Mouse (Mus musculus) kidney, embryonic 15.5 days (tissue): ENCODE results near the gene Pitx2. TPM values are rescaled to one million over a fixed set of nuclear protein-coding genes. Genes with fewer than 3 reads are reported as not detected.
A peak's percentile ranks its signal among the peaks of the same experiment; 100 is the strongest.

Experiments
- ATAC-seq: fragments of 200-750 bp; cut with Nextera tagmentation; replicated peaks from 2 replicates; pipeline ENCODE4 v1.8.0; 2017; ENCODE audit warnings: moderate TSS enrichment; ENCODE audit not compliant: low FRiP score
- H3K27ac ChIP-seq: fragments of 300-500 bp; sonication (generic); 2 replicates; pipeline ENCODE4 v1.5.1; 2015; ENCODE audit warnings: mild to moderate bottlenecking, inconsistent platforms
- H3K27me3 ChIP-seq: fragments of 300-500 bp; sonication (generic); 2 replicates; pipeline ENCODE4 v1.6.1; 2015; ENCODE audit warnings: inconsistent platforms
- H3K36me3 ChIP-seq: fragments of 300-500 bp; sonication (generic); 2 replicates; pipeline ENCODE4 v1.6.1; 2015; ENCODE audit warnings: inconsistent platforms
- H3K4me1 ChIP-seq: fragments of 300-500 bp; sonication (generic); 2 replicates; pipeline ENCODE4 v1.6.1; 2015; ENCODE audit warnings: inconsistent platforms
- H3K4me2 ChIP-seq: fragments of 300-500 bp; sonication (generic); 2 replicates; pipeline ENCODE4 v1.6.1; 2015; ENCODE audit warnings: moderate library complexity, mild to moderate bottlenecking, inconsistent platforms
- H3K4me3 ChIP-seq: fragments of 300-500 bp; sonication (generic); replicated peaks from 2 replicates; pipeline ENCODE4 v1.5.1; 2015; ENCODE audit warnings: mild to moderate bottlenecking, inconsistent platforms
- H3K9ac ChIP-seq: fragments of 300-500 bp; sonication (generic); 2 replicates; pipeline ENCODE4 v1.6.1; 2015; ENCODE audit warnings: mild to moderate bottlenecking, inconsistent platforms
- H3K9me3 ChIP-seq: fragments of 300-500 bp; sonication (generic); replicated peaks from 2 replicates; pipeline ENCODE4 v1.6.1; 2016; ENCODE audit warnings: inconsistent platforms
- WGBS: fragments of 180-500 bp; shearing (Covaris S2); methylation state at CpG from one replicate; pipeline ENCODE4 v1.1.7; 2015; ENCODE audit warnings: mixed read lengths; 5-methylcytosine and 5-hydroxymethylcytosine counted together
- polyA plus RNA-seq: library from polyadenylated mRNA; unstranded; fragments of >200 nt; fragmentation: Nextera tagmentation; extraction: Ambion mirVana; gene quantifications from 2 replicates; pipeline ENCODE4 v1.2.1, GENCODE M21; 2015

Pitx2 gene
- 6.2 and 9.8 TPM in 2 replicates for polyA plus RNA-seq

DNA sequence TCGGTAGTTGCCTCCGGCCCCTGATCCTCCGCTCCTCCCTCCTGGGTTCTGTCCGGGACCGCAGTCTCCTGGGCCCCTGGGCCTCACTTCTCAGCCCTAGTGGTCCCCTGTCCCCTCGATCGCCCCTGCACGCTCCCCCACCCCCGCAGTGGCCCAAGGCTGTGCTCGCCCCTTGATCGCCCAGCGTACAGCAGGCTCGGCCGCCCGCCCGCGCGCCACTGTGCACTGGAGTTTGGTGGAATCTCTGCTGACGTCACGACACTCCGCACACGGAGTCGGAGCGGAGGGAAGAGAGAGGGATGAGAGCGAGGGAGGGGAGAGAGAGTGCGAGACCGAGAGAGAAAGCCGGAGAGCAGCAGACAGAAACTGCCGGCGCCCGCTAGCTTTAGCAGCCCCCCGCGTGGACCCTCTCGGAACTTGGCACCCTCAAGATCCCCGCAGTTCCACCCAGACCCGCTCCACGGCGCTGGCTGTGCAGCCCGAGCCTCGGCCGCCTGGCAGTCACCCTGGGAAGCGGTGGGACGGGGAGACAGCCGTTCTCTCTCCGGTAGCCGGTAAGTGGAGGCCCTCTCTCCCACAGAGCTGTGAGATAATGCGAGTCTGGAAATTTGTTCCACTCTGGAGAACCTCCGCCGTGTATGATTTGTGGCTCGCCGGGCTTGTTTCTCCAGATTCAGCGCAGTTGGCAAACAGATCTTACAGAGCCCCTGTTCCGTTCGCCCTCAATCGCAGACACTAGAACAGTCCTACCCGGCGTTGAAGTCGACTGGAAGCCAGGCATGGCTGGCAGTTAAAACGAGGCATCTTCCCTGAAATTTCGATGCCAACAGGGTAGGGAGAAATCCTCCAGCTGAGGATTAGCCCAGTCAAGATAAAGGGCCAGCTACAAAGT, at the start of gene Pitx2:
TSS of gene Pitx2 (plus strand) at position 270 of the 892 bp plus-strand sequence.
- Histone ChIP-seq H3K27me3 (peaks cover 94% of the 10 kb centered on the region), H3K4me2 (peak within 1 kb of the TSS; percentile 68), H3K27ac (no peak within 1 kb of the TSS), H3K4me1 (peaks cover 39% of the 10 kb centered on the region), H3K36me3 (no peaks in the 10 kb centered on the region), H3K4me3 (peak within 1 kb of the TSS; percentile 41), H3K9me3 (no peaks in the 10 kb centered on the region), H3K9ac (no peak within 1 kb of the TSS)
- WGBS: under 1% methylated on average over 60 of the region's 60 CpGs
- peak; percentile 59 for ATAC-seq

DNA sequence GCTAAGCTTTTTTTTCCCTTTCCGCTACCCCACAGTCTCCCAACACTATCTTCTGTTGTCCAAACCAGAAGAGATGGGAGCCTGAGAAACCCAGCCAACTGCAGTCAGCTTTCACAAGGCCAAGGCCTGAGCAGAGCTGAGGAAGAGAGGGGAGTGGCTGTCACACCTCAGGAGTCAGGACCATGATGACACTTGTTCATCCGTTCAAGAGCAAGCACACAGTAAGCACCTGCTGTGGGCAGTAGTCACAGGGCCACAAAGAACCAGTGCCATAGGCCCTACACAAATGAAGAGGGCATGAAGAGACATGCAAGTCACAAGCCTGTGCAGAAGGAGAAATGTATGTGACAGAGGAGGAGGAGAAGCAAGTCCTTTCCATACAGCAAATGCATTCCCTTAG, 49.7 kb upstream of the Pitx2 start:
- Histone ChIP-seq H3K27ac (no peak overlapping the region), H3K4me2 (no peak overlapping the region), H3K4me3 (no peak overlapping the region), H3K9me3 (no peaks in the 10 kb centered on the region), H3K9ac (no peak overlapping the region), H3K36me3 (no peaks in the 10 kb centered on the region), H3K27me3 (no peaks in the 10 kb centered on the region), H3K4me1 (no peaks in the 10 kb centered on the region)
- WGBS: 66% methylated on average over 2 of the region's 2 CpGs
- ATAC-seq: no peak

DNA sequence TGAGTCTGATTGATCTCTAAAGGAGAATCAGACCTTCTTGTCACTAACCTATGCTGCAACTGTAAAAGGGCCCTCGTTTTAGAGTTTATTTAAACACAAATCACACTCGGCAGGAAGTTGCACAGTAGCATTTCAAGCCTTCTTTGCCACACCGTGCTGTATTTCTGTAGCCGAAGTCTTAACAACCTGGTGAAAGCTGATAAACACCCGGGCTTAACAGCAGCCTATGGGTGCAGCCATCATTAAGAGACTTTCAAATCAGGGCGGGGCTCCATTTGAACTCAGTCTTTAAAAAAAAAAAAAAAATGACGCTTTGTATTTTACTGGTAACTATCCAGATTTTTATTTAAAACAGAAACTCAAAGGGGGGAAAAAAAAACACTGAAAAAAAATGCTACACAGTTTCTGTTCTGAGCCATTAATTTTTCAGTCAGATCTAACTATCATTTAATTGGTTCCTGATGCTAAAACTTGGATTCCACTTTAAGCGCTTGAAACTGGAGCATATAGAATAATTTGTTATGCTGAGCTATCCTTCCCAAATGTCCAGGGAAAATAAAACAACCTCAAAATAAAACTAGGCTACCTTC, 48.5 kb upstream of the Pitx2 start:
- no peaks in the 10 kb centered on the region for H3K9me3 ChIP-seq
- no peaks in the 10 kb centered on the region for H3K27me3 ChIP-seq
- no peak overlapping the region for H3K27ac ChIP-seq
- no peak overlapping the region for H3K4me3 ChIP-seq
- WGBS: 32% methylated on average over 8 of the region's 8 CpGs
- no peaks in the 10 kb centered on the region for H3K36me3 ChIP-seq
- no peak for ATAC-seq
- no peaks in the 10 kb centered on the region for H3K4me1 ChIP-seq
- no peak overlapping the region for H3K4me2 ChIP-seq
- H3K9ac ChIP-seq: no peak overlapping the region

DNA sequence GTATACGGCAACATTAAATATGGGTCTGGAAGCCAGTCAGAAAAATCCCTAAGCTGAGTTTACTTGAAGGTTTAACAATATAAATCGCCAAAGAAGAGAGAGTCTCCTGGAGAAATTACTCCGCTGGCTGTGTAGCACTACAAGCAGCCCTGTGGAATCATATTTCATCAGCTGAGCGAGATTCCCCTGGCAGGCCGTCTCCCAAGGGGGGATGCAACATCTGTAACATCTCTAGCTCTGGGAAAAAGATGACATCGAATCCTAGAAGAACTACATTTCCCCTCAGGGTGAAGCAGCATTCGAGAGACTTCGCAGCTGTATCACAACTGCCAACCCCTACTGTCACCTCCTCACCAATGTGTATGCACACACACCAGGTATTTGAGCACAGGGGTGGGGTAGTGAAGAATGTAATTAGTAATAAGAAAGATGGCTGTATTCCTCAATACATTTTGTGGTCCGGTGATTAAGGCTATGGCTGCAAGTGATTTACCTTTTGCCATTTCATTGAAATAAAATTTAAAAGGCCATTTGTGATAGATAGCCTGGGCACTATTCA, 40.8 kb upstream of the Pitx2 start:
- no peaks in the 10 kb centered on the region for H3K36me3 ChIP-seq
- no peak overlapping the region for H3K27ac ChIP-seq
- H3K4me2 ChIP-seq: no peak overlapping the region
- peak; percentile 63; the same call in 1 of the 2 replicates for ATAC-seq
- no peak overlapping the region for H3K9ac ChIP-seq
- 0 out of 2 replicates have a peak, but pooled peaks cover 3% of the 10 kb centered on the region for H3K4me1 ChIP-seq
- 0 out of 2 replicates have a peak, but pooled peaks cover 6% of the 10 kb centered on the region for H3K27me3 ChIP-seq
- 26% methylated on average over 9 of the region's 9 CpGs for WGBS
- H3K4me3 ChIP-seq: no peak overlapping the region
- H3K9me3 ChIP-seq: no peaks in the 10 kb centered on the region

DNA sequence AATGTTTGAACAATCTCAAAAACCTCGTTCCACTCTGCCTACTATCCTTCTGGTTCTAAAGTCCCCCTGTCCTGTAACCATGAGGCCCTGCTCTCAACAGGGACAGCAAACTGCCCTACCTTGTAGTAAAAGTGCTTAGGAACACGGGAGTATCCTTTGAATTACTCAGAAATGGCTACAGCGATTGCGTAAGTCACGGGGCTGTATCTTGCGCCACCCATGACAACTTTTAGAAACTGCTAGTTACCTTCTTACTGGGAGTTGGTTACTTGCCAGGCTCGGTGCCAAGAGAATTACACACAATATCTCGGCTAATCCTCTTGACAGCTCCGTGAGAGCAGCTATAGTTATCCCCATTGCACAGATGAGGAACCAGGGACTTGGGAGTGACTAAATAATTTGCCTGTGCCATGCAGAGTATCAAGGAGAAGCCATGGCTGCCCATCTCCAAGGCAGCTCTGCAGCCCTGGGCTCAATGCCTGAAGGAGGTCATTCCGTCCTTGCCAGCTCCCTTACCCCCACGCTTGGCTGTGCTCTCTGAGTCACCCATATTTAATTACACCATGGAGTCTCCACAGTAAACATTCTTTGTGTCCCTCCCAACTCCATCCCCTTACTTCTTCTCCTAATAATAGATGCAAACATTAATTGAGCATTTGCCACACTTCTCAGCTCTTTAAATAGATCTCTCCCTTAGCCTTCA, 38.2 kb upstream of the Pitx2 start:
- Histone ChIP-seq H3K4me3 (no peak overlapping the region), H3K4me1 (0 out of 2 replicates have a peak, but pooled peaks cover 3% of the 10 kb centered on the region), H3K27ac (no peak overlapping the region), H3K9me3 (no peaks in the 10 kb centered on the region), H3K4me2 (no peak overlapping the region), H3K9ac (no peak overlapping the region), H3K27me3 (peaks cover 10% of the 10 kb centered on the region; the same call in 1 of the 2 replicates), H3K36me3 (no peaks in the 10 kb centered on the region)
- peak; percentile 69 for ATAC-seq
- 78% methylated on average over 11 of the region's 11 CpGs for WGBS

DNA sequence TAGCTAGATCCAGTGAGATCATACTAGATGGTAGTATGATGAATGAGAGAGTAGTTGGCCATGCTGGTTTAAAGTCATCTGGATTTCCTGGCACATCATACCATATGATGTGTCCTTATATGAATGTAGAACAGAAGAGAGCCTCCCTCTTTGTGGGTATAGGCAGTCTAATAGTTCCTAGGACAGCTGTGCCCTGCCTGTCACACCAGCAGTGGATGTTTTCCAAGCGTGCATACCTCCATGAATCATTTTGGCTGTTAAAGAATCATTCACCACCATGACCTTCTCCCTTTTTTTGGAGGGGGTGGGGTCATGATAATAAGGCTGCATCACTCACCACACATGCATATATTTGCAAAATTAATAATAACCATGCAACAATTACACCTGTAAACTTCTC, 35.4 kb upstream of the Pitx2 start:
- Histone ChIP-seq H3K27me3 (peaks cover 9% of the 10 kb centered on the region; the same call in 1 of the 2 replicates), H3K27ac (no peak overlapping the region), H3K36me3 (no peaks in the 10 kb centered on the region), H3K4me1 (no peaks in the 10 kb centered on the region), H3K9ac (no peak overlapping the region), H3K9me3 (no peaks in the 10 kb centered on the region), H3K4me3 (no peak overlapping the region), H3K4me2 (no peak overlapping the region)
- WGBS: 52% methylated on average over 1 of the region's 1 CpGs
- no peak for ATAC-seq

DNA sequence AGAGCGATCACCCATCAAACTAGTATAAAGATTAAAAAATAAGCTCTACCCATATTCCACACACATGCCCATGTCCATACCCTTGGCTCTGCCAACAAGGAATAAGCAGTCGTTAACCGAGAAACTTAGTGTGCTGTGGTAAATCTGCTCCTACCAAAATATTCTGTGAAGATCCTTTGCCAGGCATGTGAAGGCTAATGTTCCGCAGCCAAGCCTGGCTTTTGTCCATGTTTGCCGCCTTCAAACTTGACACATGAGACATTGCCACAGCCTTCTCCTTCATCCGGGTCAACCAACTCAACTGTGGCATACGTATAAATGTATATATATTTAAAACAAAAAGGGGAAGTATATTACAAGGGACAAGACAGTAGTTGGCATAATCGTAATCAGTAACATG, 34.0 kb upstream of the Pitx2 start:
- 88% methylated on average over 8 of the region's 8 CpGs for WGBS
- no peak for ATAC-seq
- no peak overlapping the region for H3K27ac ChIP-seq
- H3K4me1 ChIP-seq: no peaks in the 10 kb centered on the region
- H3K4me3 ChIP-seq: no peak overlapping the region
- no peaks in the 10 kb centered on the region for H3K9me3 ChIP-seq
- no peak overlapping the region for H3K9ac ChIP-seq
- no peaks in the 10 kb centered on the region for H3K36me3 ChIP-seq
- peaks cover 6% of the 10 kb centered on the region; the same call in 1 of the 2 replicates for H3K27me3 ChIP-seq
- H3K4me2 ChIP-seq: no peak overlapping the region

DNA sequence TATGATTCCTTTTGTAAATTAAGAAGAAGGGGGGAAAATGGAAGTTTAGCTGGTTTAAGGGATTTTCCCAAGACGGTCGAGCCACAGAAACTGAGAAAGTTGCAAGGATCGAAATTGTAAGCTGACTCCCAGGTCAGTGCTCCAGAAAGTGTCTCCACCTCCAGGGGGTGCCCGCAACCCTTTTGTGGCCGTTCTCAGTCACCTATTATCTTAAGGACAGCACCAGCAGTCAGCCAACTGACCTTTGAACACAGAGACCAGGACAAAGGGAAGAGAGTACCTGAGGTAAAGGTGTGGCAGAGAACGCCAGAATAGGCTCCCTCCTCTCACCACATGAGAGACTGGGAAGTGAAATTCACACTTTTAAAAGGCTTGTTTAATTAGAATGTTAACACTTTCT, 33.0 kb upstream of the Pitx2 start:
- 8% methylated on average over 6 of the region's 6 CpGs for WGBS
- ATAC-seq: no peak

DNA sequence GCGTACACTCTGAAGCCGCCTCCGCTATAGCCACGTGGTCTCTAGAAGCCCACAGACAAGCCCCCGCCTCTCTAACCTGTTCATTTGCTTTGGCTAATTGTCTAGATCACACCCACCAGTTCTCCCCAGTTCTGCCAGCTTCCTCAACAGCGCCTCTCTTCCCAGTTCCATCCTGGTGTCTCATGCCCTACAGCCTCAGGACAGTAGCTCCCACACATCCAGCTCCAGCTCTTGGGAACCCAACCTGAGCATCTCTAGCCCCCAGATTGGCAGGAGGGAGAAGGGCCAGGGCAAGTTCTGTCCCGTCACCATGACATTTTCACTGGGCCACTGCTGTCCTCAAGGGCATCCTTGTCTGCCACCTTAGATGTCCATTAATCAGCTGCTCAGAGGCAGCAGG, 29.3 kb upstream of the Pitx2 start:
- Histone ChIP-seq H3K9me3 (no peaks in the 10 kb centered on the region), H3K4me3 (no peak overlapping the region), H3K4me1 (no peaks in the 10 kb centered on the region), H3K27me3 (peaks cover 6% of the 10 kb centered on the region; the same call in 1 of the 2 replicates), H3K9ac (no peak overlapping the region), H3K36me3 (no peaks in the 10 kb centered on the region), H3K4me2 (no peak overlapping the region), H3K27ac (no peak overlapping the region)
- WGBS: 63% methylated on average over 7 of the region's 7 CpGs
- ATAC-seq: no peak

More for the DNA sequence above, 33.0 kb upstream of the Pitx2 start:
- H3K4me2 ChIP-seq: no peak overlapping the region
- H3K9ac ChIP-seq: no peak overlapping the region
- H3K27ac ChIP-seq: no peak overlapping the region
- H3K4me3 ChIP-seq: no peak overlapping the region
- no peaks in the 10 kb centered on the region for H3K9me3 ChIP-seq
- H3K27me3 ChIP-seq: peaks cover 6% of the 10 kb centered on the region; the same call in 1 of the 2 replicates
- no peaks in the 10 kb centered on the region for H3K36me3 ChIP-seq
- H3K4me1 ChIP-seq: no peaks in the 10 kb centered on the region

DNA sequence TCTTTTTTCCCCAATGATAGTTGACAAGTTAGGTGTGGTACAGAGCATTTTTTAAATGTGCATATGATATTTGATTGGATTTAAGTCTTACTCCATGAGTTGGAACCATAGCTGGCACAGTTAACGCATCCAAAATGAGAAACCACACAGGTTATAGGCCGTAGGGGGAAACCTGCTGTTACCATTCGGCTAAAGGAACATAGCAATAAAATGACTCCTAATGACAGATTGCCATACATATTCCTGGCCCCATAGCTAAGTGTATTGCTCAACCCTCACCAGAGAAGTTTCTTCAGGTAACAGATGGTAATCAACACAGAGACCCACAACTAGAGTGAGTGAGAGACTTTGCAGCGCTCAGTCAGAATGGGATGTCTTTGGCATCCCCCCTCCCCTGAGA, 27.9 kb upstream of the Pitx2 start:
- WGBS: 95% methylated on average over 4 of the region's 4 CpGs
- Histone ChIP-seq H3K4me1 (no peaks in the 10 kb centered on the region), H3K9me3 (no peaks in the 10 kb centered on the region), H3K36me3 (no peaks in the 10 kb centered on the region), H3K27ac (no peak overlapping the region), H3K4me2 (no peak overlapping the region), H3K9ac (no peak overlapping the region), H3K4me3 (no peak overlapping the region), H3K27me3 (no peaks in the 10 kb centered on the region)
- ATAC-seq: no peak

DNA sequence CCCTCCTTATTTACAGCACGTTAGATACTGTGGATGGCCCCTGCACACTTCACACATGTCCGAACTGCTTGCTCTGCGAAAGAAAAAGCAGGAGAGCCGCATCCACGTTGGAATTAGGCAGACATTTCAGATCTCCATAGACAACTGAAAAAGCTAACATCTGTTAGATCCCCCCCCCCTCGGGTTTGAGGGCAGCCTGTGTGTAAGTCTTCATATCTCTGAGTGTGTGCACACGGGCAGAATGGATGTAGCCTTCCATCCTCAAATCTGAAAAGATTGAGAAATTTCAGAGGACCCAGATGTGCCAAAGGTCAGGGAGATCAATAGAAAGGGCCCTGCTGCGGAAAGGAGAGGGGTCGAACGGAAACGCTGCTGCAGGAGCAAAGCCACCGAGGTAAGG, 5.2 kb upstream of the Pitx2 start:
- Histone ChIP-seq H3K27me3 (peaks cover 88% of the 10 kb centered on the region), H3K9ac (no peak overlapping the region), H3K4me3 (no peak overlapping the region), H3K36me3 (no peaks in the 10 kb centered on the region), H3K4me2 (no peak overlapping the region), H3K9me3 (no peaks in the 10 kb centered on the region), H3K4me1 (peaks cover 12% of the 10 kb centered on the region), H3K27ac (no peak overlapping the region)
- ATAC-seq: no peak
- 6% methylated on average over 12 of the region's 12 CpGs for WGBS
